Mouse (Mus musculus) cortical plate, adult 2 months (tissue): ENCODE results near the gene Katna1.

Source experiments
- CTCF ChIP-seq: fragments of 200-500 bp; IDR thresholded peaks from 2 replicates; pipeline ENCODE4 v1.5.1; 2011; ENCODE audit warnings: mild to moderate bottlenecking, control low read depth, low read length; ENCODE audit not compliant: insufficient read depth; ENCODE audit errors: extremely low read depth
- POLR2A ChIP-seq: fragments of 200-500 bp; IDR thresholded peaks from 2 replicates; pipeline ENCODE4 v1.6.1; 2011; ENCODE audit warnings: mild to moderate bottlenecking, low read length, control low read depth; ENCODE audit not compliant: insufficient read depth; ENCODE audit errors: extremely low read depth

DNA sequence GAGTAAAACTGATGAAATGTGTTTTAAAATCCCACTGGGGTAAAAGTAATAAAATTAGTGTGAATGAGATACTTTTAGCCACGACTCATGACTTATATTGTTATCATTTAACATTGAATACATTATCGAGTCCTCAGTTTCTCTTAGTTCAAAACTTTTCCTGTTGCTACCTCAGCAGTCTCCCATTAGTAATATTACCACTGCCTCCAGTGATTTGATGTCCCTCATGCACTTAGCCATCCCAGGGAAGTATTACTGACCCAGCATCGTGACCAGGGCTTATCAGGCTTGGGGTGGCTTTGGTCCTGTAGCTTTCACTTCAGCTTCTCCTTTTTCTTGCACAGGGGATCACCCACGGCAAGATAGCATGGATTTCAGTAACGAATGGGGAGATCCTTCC is 15.7 kb upstream of the Katna1 start:
- TF ChIP-seq POLR2A (no peak), CTCF (no peak)
